Mouse (Mus musculus): ENCODE results near the gene Rassf2. TPM values are rescaled to one million over a fixed set of nuclear protein-coding genes. Genes with fewer than 3 reads are reported as not detected.
A peak's percentile ranks its signal among the peaks of the same experiment; 100 is the strongest.

Gene Rassf2
- polyA plus RNA-seq, 1 experiment from 2014 or later: 9.9 TPM

- Histone ChIP-seq H3K9ac (ENCODE audit: low read depth, low read length) (no peak overlapping the region), H3K4me1 (ENCODE audit: control insufficient read depth, insufficient read depth, low read length) (0 out of 2 replicates have a peak, but pooled peaks cover 3% of the 10 kb centered on the region), H3K27me3 (ENCODE audit: control insufficient read depth, insufficient read depth, low read length) (peaks cover 19% of the 10 kb centered on the region; the same call in 1 of the 2 replicates), H3K9me3 (ENCODE audit: control insufficient read depth, low read length) (no peaks in the 10 kb centered on the region), H3K4me2 (replicated peaks; ENCODE audit: low read depth, low read length) (no peak overlapping the region), H3K4me3 (ENCODE audit: low read length) (no peak overlapping the region), H3K36me3 (ENCODE audit: control insufficient read depth, insufficient read depth, low read length) (no peaks in the 10 kb centered on the region), H3K27ac (ENCODE audit: low read depth, low read length) (no peak overlapping the region)
- WGBS: 84% methylated on average over 7 of the region's 7 CpGs
- ATAC-seq (ENCODE audit: low FRiP score, low TSS enrichment): no peak
These were observed 73.5 kb downstream of the Rassf2 start for GRCm38 (mm10) chr2:131956336-131957256.

DNA sequence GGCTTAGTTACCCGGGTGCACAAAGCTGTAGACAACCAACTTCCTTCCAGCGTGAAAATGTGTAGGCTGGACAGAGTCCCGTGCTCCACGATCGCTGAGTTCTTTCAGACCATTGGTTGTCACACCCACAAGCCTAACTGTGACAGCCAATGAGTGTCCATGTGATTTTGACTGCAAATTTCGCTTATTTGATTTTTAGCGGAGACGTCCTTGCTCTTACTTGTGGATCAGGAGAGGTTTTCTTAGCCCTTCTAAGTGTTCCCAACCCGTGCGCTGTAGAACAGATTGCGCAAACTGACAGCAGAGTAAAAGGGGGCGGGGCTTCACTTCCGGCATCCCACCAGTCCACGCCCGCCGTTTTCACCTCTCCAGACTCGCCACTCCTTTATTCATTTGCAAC is 74.8 kb downstream of the Rassf2 start:
- Histone ChIP-seq H3K27ac (ENCODE audit: low read depth, low read length) (no peak overlapping the region), H3K4me2 (replicated peaks; ENCODE audit: low read depth, low read length) (peak overlapping the region; percentile 40), H3K36me3 (ENCODE audit: control insufficient read depth, insufficient read depth, low read length) (no peaks in the 10 kb centered on the region), H3K4me3 (ENCODE audit: low read length) (peak overlapping the region; percentile 8; the same call in 1 of the 2 replicates), H3K4me1 (ENCODE audit: control insufficient read depth, insufficient read depth, low read length) (peaks cover 7% of the 10 kb centered on the region; the same call in 1 of the 2 replicates), H3K27me3 (ENCODE audit: control insufficient read depth, insufficient read depth, low read length) (peaks cover 19% of the 10 kb centered on the region; the same call in 1 of the 2 replicates), H3K9ac (ENCODE audit: low read depth, low read length) (no peak overlapping the region), H3K9me3 (ENCODE audit: control insufficient read depth, low read length) (no peaks in the 10 kb centered on the region)
- WGBS: 5% methylated on average over 17 of the region's 17 CpGs
- ATAC-seq (ENCODE audit: low FRiP score, low TSS enrichment): no peak

DNA sequence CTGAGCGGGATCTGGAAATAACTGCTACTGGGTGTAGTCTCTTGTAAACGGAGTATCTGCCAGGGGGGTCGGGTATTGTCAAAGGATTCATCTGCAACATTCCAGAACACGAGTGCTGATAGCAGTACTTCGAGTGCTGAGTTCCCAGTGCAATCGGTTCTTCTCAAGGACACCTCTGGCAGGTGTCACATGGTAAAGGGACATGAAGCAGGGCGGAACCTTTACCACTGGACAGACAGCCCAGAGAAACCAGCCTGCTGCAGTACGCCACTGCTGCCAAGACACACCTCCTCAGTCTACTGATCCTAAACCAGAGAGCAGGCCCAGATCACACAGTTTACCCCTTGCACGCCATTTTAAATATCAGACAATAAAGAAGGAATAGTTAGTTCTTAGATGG is 75.2 kb downstream of the Rassf2 start:
- Histone ChIP-seq H3K4me3 (ENCODE audit: low read length) (no peak overlapping the region; the same call in 1 of the 2 replicates), H3K27ac (ENCODE audit: low read depth, low read length) (no peak overlapping the region), H3K4me1 (ENCODE audit: control insufficient read depth, insufficient read depth, low read length) (peaks cover 8% of the 10 kb centered on the region; the same call in 1 of the 2 replicates), H3K9me3 (ENCODE audit: control insufficient read depth, low read length) (no peaks in the 10 kb centered on the region), H3K36me3 (ENCODE audit: control insufficient read depth, insufficient read depth, low read length) (no peaks in the 10 kb centered on the region), H3K9ac (ENCODE audit: low read depth, low read length) (no peak overlapping the region), H3K4me2 (replicated peaks; ENCODE audit: low read depth, low read length) (peak overlapping the region; percentile 40), H3K27me3 (ENCODE audit: control insufficient read depth, insufficient read depth, low read length) (peaks cover 19% of the 10 kb centered on the region; the same call in 1 of the 2 replicates)
- no peak for ATAC-seq (ENCODE audit: low FRiP score, low TSS enrichment)
- 61% methylated on average over 9 of the region's 9 CpGs for WGBS

DNA sequence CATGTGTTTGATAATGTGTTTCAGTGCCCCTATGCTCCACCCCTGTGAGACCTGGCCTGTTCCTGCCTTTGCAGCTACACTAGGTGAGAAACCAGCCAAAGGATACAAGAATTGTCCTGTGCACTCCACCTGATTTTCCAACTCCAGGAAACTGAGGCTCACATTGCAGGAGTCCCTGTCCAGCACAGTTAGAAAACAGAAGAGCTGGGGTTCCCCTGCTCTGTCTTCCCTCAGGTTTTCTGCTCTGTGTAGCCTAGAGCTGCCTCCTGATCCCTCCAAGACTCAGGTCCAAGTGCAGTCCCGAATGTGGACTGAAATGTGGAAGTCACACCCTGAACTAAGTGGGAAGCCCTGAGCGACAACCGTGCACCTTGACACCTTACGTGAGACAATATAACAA is 76.3 kb downstream of the Rassf2 start:
- Histone ChIP-seq H3K4me2 (replicated peaks; ENCODE audit: low read depth, low read length) (peak overlapping the region; percentile 46), H3K4me3 (ENCODE audit: low read length) (no peak overlapping the region; the same call in 1 of the 2 replicates), H3K9me3 (ENCODE audit: control insufficient read depth, low read length) (no peaks in the 10 kb centered on the region), H3K4me1 (ENCODE audit: control insufficient read depth, insufficient read depth, low read length) (peaks cover 8% of the 10 kb centered on the region; the same call in 1 of the 2 replicates), H3K27me3 (ENCODE audit: control insufficient read depth, insufficient read depth, low read length) (peaks cover 19% of the 10 kb centered on the region), H3K36me3 (ENCODE audit: control insufficient read depth, insufficient read depth, low read length) (no peaks in the 10 kb centered on the region), H3K27ac (ENCODE audit: low read depth, low read length) (no peak overlapping the region), H3K9ac (ENCODE audit: low read depth, low read length) (no peak overlapping the region)
- ATAC-seq (ENCODE audit: low FRiP score, low TSS enrichment): no peak
- WGBS: 85% methylated on average over 4 of the region's 4 CpGs

- Histone ChIP-seq H3K4me3 (ENCODE audit: low read length) (peak overlapping the region; percentile 19), H3K27me3 (ENCODE audit: control insufficient read depth, insufficient read depth, low read length) (peaks cover 19% of the 10 kb centered on the region), H3K9ac (ENCODE audit: low read depth, low read length) (no peak overlapping the region; the same call in 1 of the 2 replicates), H3K36me3 (ENCODE audit: control insufficient read depth, insufficient read depth, low read length) (no peaks in the 10 kb centered on the region), H3K4me2 (replicated peaks; ENCODE audit: low read depth, low read length) (peak overlapping the region; percentile 46), H3K27ac (ENCODE audit: low read depth, low read length) (no peak overlapping the region), H3K4me1 (ENCODE audit: control insufficient read depth, insufficient read depth, low read length) (peaks cover 8% of the 10 kb centered on the region; the same call in 1 of the 2 replicates), H3K9me3 (ENCODE audit: control insufficient read depth, low read length) (no peaks in the 10 kb centered on the region)
- ATAC-seq (ENCODE audit: low FRiP score, low TSS enrichment): no peak
- 12% methylated on average over 29 of the region's 29 CpGs for WGBS
These were observed 77.0 kb downstream of the Rassf2 start for GRCm38 (mm10) chr2:131952961-131953538.

DNA sequence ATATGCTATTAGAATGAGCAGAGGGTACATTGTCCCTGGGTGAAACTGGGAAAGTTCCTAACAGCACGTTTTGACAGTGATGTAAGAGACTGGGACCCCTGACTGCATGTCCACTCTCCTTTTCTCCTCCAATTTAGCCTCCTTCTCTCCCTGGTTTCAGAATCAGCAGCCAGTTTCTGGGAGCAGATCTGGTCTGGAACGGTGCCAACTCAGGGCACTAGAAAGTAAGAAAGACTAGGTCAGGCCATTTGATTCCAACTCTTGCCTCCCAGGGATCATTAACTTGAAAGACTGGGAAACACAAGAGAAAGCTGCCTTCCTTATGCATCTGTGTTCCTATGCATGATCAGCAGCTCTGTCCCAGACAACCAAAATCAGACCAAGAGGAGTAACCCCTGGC is 77.6 kb downstream of the Rassf2 start:
- H3K4me1 ChIP-seq (ENCODE audit: control insufficient read depth, insufficient read depth, low read length): peaks cover 8% of the 10 kb centered on the region; the same call in 1 of the 2 replicates
- no peaks in the 10 kb centered on the region for H3K36me3 ChIP-seq (ENCODE audit: control insufficient read depth, insufficient read depth, low read length)
- H3K4me3 ChIP-seq (ENCODE audit: low read length): peak overlapping the region; percentile 19; the same call in 1 of the 2 replicates
- peak overlapping the region; percentile 46; the same call in 1 of the 2 replicates for H3K4me2 ChIP-seq (replicated peaks; ENCODE audit: low read depth, low read length)
- H3K9ac ChIP-seq (ENCODE audit: low read depth, low read length): no peak overlapping the region
- WGBS: 34% methylated on average over 2 of the region's 2 CpGs
- no peaks in the 10 kb centered on the region for H3K9me3 ChIP-seq (ENCODE audit: control insufficient read depth, low read length)
- peaks cover 19% of the 10 kb centered on the region for H3K27me3 ChIP-seq (ENCODE audit: control insufficient read depth, insufficient read depth, low read length)
- no peak overlapping the region for H3K27ac ChIP-seq (ENCODE audit: low read depth, low read length)
- no peak for ATAC-seq (ENCODE audit: low FRiP score, low TSS enrichment)

DNA sequence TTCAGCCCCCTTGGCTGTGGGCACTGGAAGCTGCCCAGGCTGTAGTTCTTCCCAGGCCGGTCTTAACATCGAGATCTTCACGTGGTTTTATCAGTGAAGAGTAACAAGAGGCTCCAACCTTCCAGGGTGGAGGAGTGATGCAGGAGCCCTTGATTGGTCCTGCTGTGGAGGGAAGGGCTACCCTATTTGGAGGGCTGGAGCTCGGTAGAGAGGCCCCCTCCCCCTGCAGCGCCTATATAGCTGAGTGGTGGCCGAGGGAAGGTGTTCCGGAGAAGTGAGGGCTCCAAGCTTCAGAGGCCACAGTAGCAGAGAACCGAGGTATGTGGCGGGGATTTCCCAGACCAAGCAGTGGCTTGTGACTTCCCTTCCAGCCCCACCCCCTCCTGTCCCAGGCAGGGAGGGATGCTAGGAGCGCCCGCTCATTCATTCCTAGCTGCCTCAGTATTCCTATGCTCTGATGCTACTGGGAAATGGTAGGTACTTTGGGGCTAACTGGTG is 79.4 kb downstream of the Rassf2 start, which contains the start of gene Prnd:
Gene Prnd (plus strand): TSS at position 264 of the 498 bp plus-strand sequence.
- Histone ChIP-seq H3K4me2 (replicated peaks; ENCODE audit: low read depth, low read length) (0 out of 2 replicates have a peak within 1 kb of the TSS, but pooled peaks have one; percentile 10), H3K9ac (ENCODE audit: low read depth, low read length) (0 out of 2 replicates have a peak within 1 kb of the TSS, but pooled peaks have one; percentile 23), H3K27me3 (ENCODE audit: control insufficient read depth, insufficient read depth, low read length) (peaks cover 19% of the 10 kb centered on the region), H3K36me3 (ENCODE audit: control insufficient read depth, insufficient read depth, low read length) (no peaks in the 10 kb centered on the region), H3K4me3 (ENCODE audit: low read length) (no peak within 1 kb of the TSS), H3K27ac (ENCODE audit: low read depth, low read length) (no peak within 1 kb of the TSS), H3K9me3 (ENCODE audit: control insufficient read depth, low read length) (no peaks in the 10 kb centered on the region), H3K4me1 (ENCODE audit: control insufficient read depth, insufficient read depth, low read length) (peaks cover 8% of the 10 kb centered on the region; the same call in 1 of the 2 replicates)
- WGBS: 6% methylated on average over 11 of the region's 11 CpGs
- peak; percentile 43 for ATAC-seq (ENCODE audit: low FRiP score, low TSS enrichment)

DNA sequence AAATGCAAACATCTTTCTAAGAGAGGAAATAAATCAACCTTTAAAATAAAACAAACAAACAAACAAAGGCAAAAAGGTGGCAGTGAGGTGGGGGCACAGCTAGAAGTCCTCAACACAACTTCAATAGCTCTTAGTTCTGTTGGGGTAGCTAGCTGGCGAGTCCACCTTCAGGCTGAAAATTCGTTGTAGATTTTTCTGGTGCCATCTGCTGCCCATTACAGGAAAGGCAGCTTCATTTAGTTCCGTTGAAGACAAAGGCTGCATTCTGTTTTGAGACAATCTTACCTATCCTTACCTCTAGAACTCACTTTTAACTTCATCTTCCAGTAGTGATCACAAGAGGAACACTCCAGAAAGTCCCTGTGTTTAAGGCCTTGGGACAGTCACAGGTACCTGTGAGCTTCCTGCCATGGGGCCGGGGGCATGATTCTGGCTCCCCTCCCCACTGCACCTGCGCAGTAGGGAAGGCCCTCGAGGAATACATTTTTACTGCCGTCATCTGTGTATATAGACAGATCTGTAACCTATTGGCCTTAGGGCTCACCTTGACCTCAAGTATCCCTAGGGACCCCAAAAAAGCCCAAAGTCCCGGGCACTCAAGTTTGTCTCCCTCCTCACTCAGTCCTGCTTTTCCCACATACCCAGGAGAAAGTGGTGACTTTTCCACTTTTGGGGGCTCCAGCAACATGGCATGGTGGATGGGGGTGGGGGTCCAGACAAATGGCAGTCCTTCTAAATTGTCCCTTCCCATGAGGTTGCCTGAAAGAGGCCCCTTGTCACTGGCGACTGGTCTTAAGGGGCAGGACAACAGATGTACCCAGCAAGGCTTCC is 80.1 kb downstream of the Rassf2 start:
- Histone ChIP-seq H3K9ac (ENCODE audit: low read depth, low read length) (0 out of 2 replicates have a peak overlapping the region, but pooled peaks have one; percentile 23), H3K9me3 (ENCODE audit: control insufficient read depth, low read length) (no peaks in the 10 kb centered on the region), H3K36me3 (ENCODE audit: control insufficient read depth, insufficient read depth, low read length) (no peaks in the 10 kb centered on the region), H3K4me3 (ENCODE audit: low read length) (no peak overlapping the region), H3K4me1 (ENCODE audit: control insufficient read depth, insufficient read depth, low read length) (peaks cover 8% of the 10 kb centered on the region; the same call in 1 of the 2 replicates), H3K27me3 (ENCODE audit: control insufficient read depth, insufficient read depth, low read length) (peaks cover 19% of the 10 kb centered on the region), H3K27ac (ENCODE audit: low read depth, low read length) (no peak overlapping the region), H3K4me2 (replicated peaks; ENCODE audit: low read depth, low read length) (no peak overlapping the region)
- 49% methylated on average over 9 of the region's 9 CpGs for WGBS
- no peak for ATAC-seq (ENCODE audit: low FRiP score, low TSS enrichment)
